Mouse (Mus musculus): ENCODE measurements at regions not wholly inside any gene's neighbourhood (a gene's known extent, or its start where the extent isn't known, plus 50 kb on each side); places are given as distances from the start of the nearest gene placed in this dataset.

DNA sequence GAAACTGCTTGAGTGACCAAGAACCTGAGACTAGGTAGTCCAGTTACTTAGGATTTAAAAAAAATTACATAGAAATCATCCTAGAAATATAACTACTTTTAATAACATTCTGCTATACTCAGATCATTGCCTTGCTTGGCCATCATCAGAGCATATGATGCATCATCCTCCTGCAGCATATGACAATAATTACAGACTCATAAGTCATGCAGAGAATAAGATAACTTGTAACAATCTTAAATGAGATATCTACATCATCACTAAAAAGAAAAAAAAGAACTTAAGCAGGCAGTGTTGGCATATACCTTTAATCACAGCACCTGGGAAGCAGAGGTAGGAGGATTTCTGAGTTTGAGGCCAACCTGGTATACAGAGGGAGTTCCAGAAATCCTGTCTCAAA, 1092.4 kb downstream of the Pcdh19 start:
- no peak for TF ChIP-seq ETS1 (IDR thresholded peaks at IDR 0.05; ENCODE audit: low read depth, low read length)
- no peak; a peak in 1 of 4 replicates for TF ChIP-seq EP300 (IDR thresholded peaks at IDR 0.05; ENCODE audit: low read depth in 1 of 2, low read length in 2 of 2)
- TF ChIP-seq ZNF384 (IDR thresholded peaks at IDR 0.05; ENCODE audit: low read depth, low read length) = peak; percentile 69
- no peak for TF ChIP-seq MAZ (IDR thresholded peaks at IDR 0.05; ENCODE audit: low read depth, low read length)
- TF ChIP-seq MYB (IDR thresholded peaks at IDR 0.05; ENCODE audit: low read depth, low read length) = no peak
- no peak for TF ChIP-seq UBTF (IDR thresholded peaks at IDR 0.05; ENCODE audit: borderline replicate concordance, insufficient read depth, low read depth, low read length)
- no peak for TF ChIP-seq MXI1 (IDR thresholded peaks at IDR 0.05; ENCODE audit: low read depth, low read length)
- 0 out of 2 replicates have a peak, but pooled peaks have one; percentile 14 for TF ChIP-seq TCF12 (IDR thresholded peaks at IDR 0.05; ENCODE audit: low read depth, low read length)
- TF ChIP-seq MAX (IDR thresholded peaks at IDR 0.05; ENCODE audit: low read length) = no peak
- TF ChIP-seq JUND (IDR thresholded peaks at IDR 0.05; ENCODE audit: low read depth, low read length) = no peak
- TF ChIP-seq ZKSCAN1 (IDR thresholded peaks at IDR 0.05; ENCODE audit: low read depth, low read length) = no peak
- no peak for TF ChIP-seq E2F4 (IDR thresholded peaks at IDR 0.05; ENCODE audit: borderline replicate concordance, low read depth, low read length)
- TF ChIP-seq TAL1 (IDR thresholded peaks at IDR 0.05; ENCODE audit: low read length) = no peak
- no peak for TF ChIP-seq GABPA (IDR thresholded peaks at IDR 0.05; ENCODE audit: low read depth, low read length)
- no peak for TF ChIP-seq SIN3A (IDR thresholded peaks at IDR 0.05; ENCODE audit: low read length)
- no peak for TF ChIP-seq KAT2A (conservative IDR thresholded peaks at IDR 0.05; ENCODE audit: low read depth, low read length)
- no peak for TF ChIP-seq MEF2A (IDR thresholded peaks at IDR 0.05; ENCODE audit: extremely low read depth, insufficient replicate concordance, low read depth, low read length, poor library complexity, severe bottlenecking)
- TF ChIP-seq USF1 (IDR thresholded peaks at IDR 0.05; ENCODE audit: low read depth, low read length) = no peak
- TF ChIP-seq GATA1 (IDR thresholded peaks at IDR 0.05; ENCODE audit: low read depth, low read length) = no peak
- no peak for TF ChIP-seq CHD1 (IDR thresholded peaks at IDR 0.05; ENCODE audit: low read depth, low read length)
- no peak for TF ChIP-seq CHD2 (IDR thresholded peaks at IDR 0.05; ENCODE audit: low read length)
- TF ChIP-seq NRF1 (IDR thresholded peaks at IDR 0.05; ENCODE audit: insufficient read depth, low read depth, low read length, poor library complexity, severe bottlenecking) = no peak
- TF ChIP-seq BHLHE40 (IDR thresholded peaks at IDR 0.05; ENCODE audit: borderline replicate concordance, low read depth, low read length) = 0 out of 2 replicates have a peak, but pooled peaks have one; percentile 20
- TF ChIP-seq POLR2AphosphoS2 (IDR thresholded peaks at IDR 0.05; ENCODE audit: low read length) = no peak
- TF ChIP-seq RAD21 (IDR thresholded peaks at IDR 0.05; ENCODE audit: low read depth, low read length) = no peak
- TF ChIP-seq MYC (IDR thresholded peaks at IDR 0.05; ENCODE audit: low read depth, low read length) = no peak
- no peaks in the 10 kb centered on the region for H3K27me3 ChIP-seq (ENCODE audit: control insufficient read depth in 1 of 2, insufficient read depth in 2 of 2, low read length in 2 of 2)
- no peaks in the 10 kb centered on the region for H3K9me3 ChIP-seq (replicated peaks; ENCODE audit: insufficient read depth, low read length)
- H3K36me3 ChIP-seq (ENCODE audit: control insufficient read depth in 1 of 2, insufficient read depth in 2 of 2, low read length in 2 of 2) = peaks cover 0 to 13% of the 10 kb centered on the region in 2 experiments; a peak in 2 of 4 replicates
- H3K79me2 ChIP-seq (ENCODE audit: control insufficient read depth, insufficient read depth, low read length, poor library complexity) = no peaks in the 10 kb centered on the region
- H3K9ac ChIP-seq (ENCODE audit: control insufficient read depth, low read depth, low read length, poor library complexity, severe bottlenecking) = no peak overlapping the region
- peak overlapping the region; percentile 69 for H3K27ac ChIP-seq (ENCODE audit: control insufficient read depth, low read depth, low read length)
- peaks cover 2 to 12% of the 10 kb centered on the region in 2 experiments; a peak in 3 of 4 replicates for H3K4me1 ChIP-seq (ENCODE audit: control insufficient read depth in 1 of 2, insufficient read depth in 2 of 2, low read length in 2 of 2)
- peak overlapping the region in 1 of 2 experiments; percentile 23; a peak in 2 of 4 replicates for H3K4me3 ChIP-seq (ENCODE audit: control insufficient read depth in 1 of 2, insufficient read depth in 1 of 2, low read depth in 2 of 2, low read length in 2 of 2)
- peak; percentile 51 for DNase-seq (ENCODE audit: low read depth, low spot score)

All from MEL (cell line).